Mouse (Mus musculus) natural killer cell, adult 2 months (primary cell): Measurements from ENCODE around the gene Kctd14.

ENCODE experiments used
- DNase-seq, 2 experiments: peaks; one replicate each; pipeline ENCODE4 v3.0.0; 2022; ENCODE audit warnings: low spot score in 2 of 2

The Kctd14 gene

GRCm38 (mm10) chr7:97438986-97439385, 12.1 kb upstream of the Kctd14 start:
- DNase-seq, result no peak

GRCm38 (mm10) chr7:97446171-97446925, 4.8 kb upstream of the Kctd14 start:
- no peak for DNase-seq

GRCm38 (mm10) chr7:97447050-97447531, 4.0 kb upstream of the Kctd14 start:
- no peak for DNase-seq

GRCm38 (mm10) chr7:97452196-97452595, 1.1 kb downstream of the Kctd14 start:
- DNase-seq, result no peak

- peak; percentile 4 to 7 for DNase-seq
Measured at GRCm38 (mm10) chr7:97453141-97453921, 2.2 kb downstream of the Kctd14 start.

- DNase-seq, result no peak
Measured at GRCm38 (mm10) chr7:97454795-97455194, 3.7 kb downstream of the Kctd14 start.

- DNase-seq, result no peak
Measured at GRCm38 (mm10) chr7:97455577-97455976, 4.5 kb downstream of the Kctd14 start.

GRCm38 (mm10) chr7:97473001-97473400, 21.9 kb downstream of the Kctd14 start:
- no peak for DNase-seq

GRCm38 (mm10) chr7:97479349-97479748, 28.2 kb downstream of the Kctd14 start:
- DNase-seq, result no peak

GRCm38 (mm10) chr7:97480290-97480689, 29.2 kb downstream of the Kctd14 start:
- DNase-seq, result no peak

- DNase-seq, result peak; percentile 75 to 84
Measured at GRCm38 (mm10) chr7:97480821-97481339, 29.8 kb downstream of the Kctd14 start, which contains the start of gene Ints4. Ints4 (plus strand) TSS chr7:97480956.

GRCm38 (mm10) chr7:97483378-97483777, 32.3 kb downstream of the Kctd14 start:
- no peak for DNase-seq

GRCm38 (mm10) chr7:97491157-97491556, 40.0 kb downstream of the Kctd14 start:
- DNase-seq, result no peak

GRCm38 (mm10) chr7:97492420-97492819, 41.3 kb downstream of the Kctd14 start:
- peak in 1 of 2 experiments; percentile 3 for DNase-seq

GRCm38 (mm10) chr7:97495052-97495451, 43.9 kb downstream of the Kctd14 start:
- no peak for DNase-seq

GRCm38 (mm10) chr7:97500555-97501209, 49.6 kb downstream of the Kctd14 start:
- no peak for DNase-seq
